Mouse (Mus musculus) thymus, adult 2 months (tissue): ENCODE measurements around the gene Sfswap.

Source experiments
- CTCF ChIP-seq: fragments of 200-500 bp; IDR thresholded peaks from 2 replicates; pipeline ENCODE4 v1.5.1; 2012; ENCODE audit warnings: mild to moderate bottlenecking, control low read depth, low read length, moderate library complexity, borderline replicate concordance; ENCODE audit not compliant: control insufficient read depth, poor library complexity, insufficient read depth; ENCODE audit errors: extremely low read depth
- POLR2A ChIP-seq: fragments of 200-500 bp; IDR thresholded peaks from 2 replicates; pipeline ENCODE4 v1.6.1; 2012; ENCODE audit warnings: mild to moderate bottlenecking, low read length, control low read depth, moderate library complexity; ENCODE audit not compliant: control insufficient read depth, poor library complexity, insufficient read depth; ENCODE audit errors: extremely low read depth

DNA sequence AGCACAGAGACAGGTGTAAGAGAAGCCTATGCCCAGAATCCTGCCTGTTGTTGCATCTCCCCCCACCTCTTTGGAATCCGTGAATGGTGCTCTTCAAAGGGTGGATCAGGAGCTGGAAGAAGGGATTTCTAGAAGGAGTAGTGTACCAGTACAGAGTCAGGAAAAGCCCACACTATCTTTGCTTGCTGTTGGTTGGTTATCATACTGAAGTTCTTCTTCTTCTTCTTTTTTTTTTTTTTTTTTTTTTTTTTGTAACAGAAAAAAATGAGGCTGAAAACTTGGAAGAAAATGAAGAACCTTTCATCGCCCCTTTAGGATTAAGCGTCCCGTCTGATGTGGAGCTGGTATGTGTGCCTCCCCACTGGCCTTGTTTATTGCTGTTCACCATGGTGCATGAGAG lies 5.9 kb downstream of the Sfswap start:
- TF ChIP-seq POLR2A (no peak), CTCF (no peak)
